Mouse (Mus musculus): ENCODE data around the gene Gm49378. TPM values are rescaled to one million over a fixed set of nuclear protein-coding genes. Genes with fewer than 3 reads are reported as not detected.
A peak's percentile ranks its signal among the peaks of the same experiment; 100 is the strongest.

Gene Gm49378
- polyA plus RNA-seq, 1 experiment from 2014 or later: 2.3 TPM

- no peak for DNase-seq (ENCODE audit: low spot score)
- Histone ChIP-seq H3K4me1 (peaks cover 7% of the 10 kb centered on the region), H3K4me3 (no peak within 1 kb of the TSS), H3K36me3 (peaks cover 17% of the 10 kb centered on the region), H3K27me3 (ENCODE audit: insufficient read depth, poor library complexity, severe bottlenecking) (no peaks in the 10 kb centered on the region), H3K9me3 (no peaks in the 10 kb centered on the region), H3K27ac (no peak within 1 kb of the TSS)
- WGBS: 89% methylated on average over 2 of the region's 2 CpGs
Observed at GRCm38 (mm10) chr14:55649884-55650283, 12.2 kb upstream of the Gm49378 start, which contains the start of gene Tssk4. Gene Tssk4 (plus strand): TSS chr14:55650184.

- DNase-seq (ENCODE audit: low spot score): no peak
- Histone ChIP-seq H3K9me3 (no peaks in the 10 kb centered on the region), H3K36me3 (peaks cover 41% of the 10 kb centered on the region), H3K4me3 (peak overlapping the region; percentile 99), H3K27ac (peak overlapping the region; percentile 100), H3K27me3 (ENCODE audit: insufficient read depth, poor library complexity, severe bottlenecking) (no peaks in the 10 kb centered on the region), H3K4me1 (peaks cover 20% of the 10 kb centered on the region)
- 33% methylated on average over 17 of the region's 17 CpGs for WGBS
Observed at GRCm38 (mm10) chr14:55644261-55644888, 6.7 kb upstream of the Gm49378 start.

- DNase-seq (ENCODE audit: low spot score): peak; percentile 94
- WGBS: under 1% methylated on average over 89 of the region's 89 CpGs
- Histone ChIP-seq H3K27ac (peak within 1 kb of the TSS; percentile 100), H3K4me1 (peaks cover 20% of the 10 kb centered on the region), H3K36me3 (peaks cover 52% of the 10 kb centered on the region), H3K9me3 (no peaks in the 10 kb centered on the region), H3K27me3 (ENCODE audit: insufficient read depth, poor library complexity, severe bottlenecking) (no peaks in the 10 kb centered on the region), H3K4me3 (peak within 1 kb of the TSS; percentile 99)
Observed at GRCm38 (mm10) chr14:55643060-55643907, 5.6 kb upstream of the Gm49378 start, which contains the start of gene Tm9sf1. Gene Tm9sf1 (minus strand): TSS chr14:55643806.

GRCm38 (mm10) chr14:55642679-55643059, 5.0 kb upstream of the Gm49378 start:
- Histone ChIP-seq H3K27me3 (ENCODE audit: insufficient read depth, poor library complexity, severe bottlenecking) (no peaks in the 10 kb centered on the region), H3K4me3 (peak overlapping the region; percentile 99), H3K9me3 (no peaks in the 10 kb centered on the region), H3K36me3 (peaks cover 58% of the 10 kb centered on the region), H3K4me1 (peaks cover 20% of the 10 kb centered on the region), H3K27ac (peak overlapping the region; percentile 100)
- 24% methylated on average over 8 of the region's 8 CpGs for WGBS
- DNase-seq (ENCODE audit: low spot score): no peak

DNA sequence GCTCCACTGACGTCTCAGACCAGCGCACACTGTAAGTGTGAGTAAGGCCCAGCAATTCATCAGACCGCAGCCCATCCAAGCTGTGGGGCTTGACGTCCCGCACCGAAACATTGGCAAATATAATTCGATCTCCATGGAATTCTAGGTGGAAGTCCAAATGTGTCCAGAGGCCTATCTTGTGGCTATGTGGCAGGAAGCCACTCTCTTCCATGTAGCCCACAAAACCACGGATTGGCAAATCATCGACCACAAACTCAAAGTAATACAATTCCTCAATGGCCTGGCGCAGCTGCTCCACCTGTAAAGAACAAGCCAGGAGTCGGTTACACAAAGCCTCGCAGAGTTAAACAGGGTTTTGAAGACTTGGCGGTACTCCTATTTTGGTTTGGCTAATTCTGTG, 3.6 kb upstream of the Gm49378 start:
- H3K27me3 ChIP-seq (ENCODE audit: insufficient read depth, poor library complexity, severe bottlenecking): no peaks in the 10 kb centered on the region
- WGBS: 95% methylated on average over 13 of the region's 13 CpGs
- no peak for DNase-seq (ENCODE audit: low spot score)
- peaks cover 23% of the 10 kb centered on the region for H3K4me1 ChIP-seq
- H3K36me3 ChIP-seq: peaks cover 63% of the 10 kb centered on the region
- no peak overlapping the region for H3K4me3 ChIP-seq
- H3K27ac ChIP-seq: no peak overlapping the region
- no peaks in the 10 kb centered on the region for H3K9me3 ChIP-seq

GRCm38 (mm10) chr14:55640816-55641215, 3.1 kb upstream of the Gm49378 start:
- WGBS: 94% methylated on average over 14 of the region's 14 CpGs
- peaks cover 25% of the 10 kb centered on the region for H3K4me1 ChIP-seq
- no peaks in the 10 kb centered on the region for H3K9me3 ChIP-seq
- H3K27ac ChIP-seq: no peak overlapping the region
- peaks cover 61% of the 10 kb centered on the region for H3K36me3 ChIP-seq
- H3K4me3 ChIP-seq: no peak overlapping the region
- DNase-seq (ENCODE audit: low spot score): no peak
- no peaks in the 10 kb centered on the region for H3K27me3 ChIP-seq (ENCODE audit: insufficient read depth, poor library complexity, severe bottlenecking)

- Histone ChIP-seq H3K27ac (peak within 1 kb of the TSS; percentile 88), H3K4me3 (peak within 1 kb of the TSS; percentile 84), H3K9me3 (no peaks in the 10 kb centered on the region), H3K27me3 (ENCODE audit: insufficient read depth, poor library complexity, severe bottlenecking) (no peaks in the 10 kb centered on the region), H3K36me3 (peaks cover 84% of the 10 kb centered on the region), H3K4me1 (peaks cover 22% of the 10 kb centered on the region)
- 1% methylated on average over 33 of the region's 33 CpGs for WGBS
- DNase-seq (ENCODE audit: low spot score): peak; percentile 97
Observed at GRCm38 (mm10) chr14:55635523-55636007, 2.1 kb downstream of the Gm49378 start, which contains the start of gene Ipo4. Gene Ipo4 (minus strand): TSS chr14:55635957.

DNA sequence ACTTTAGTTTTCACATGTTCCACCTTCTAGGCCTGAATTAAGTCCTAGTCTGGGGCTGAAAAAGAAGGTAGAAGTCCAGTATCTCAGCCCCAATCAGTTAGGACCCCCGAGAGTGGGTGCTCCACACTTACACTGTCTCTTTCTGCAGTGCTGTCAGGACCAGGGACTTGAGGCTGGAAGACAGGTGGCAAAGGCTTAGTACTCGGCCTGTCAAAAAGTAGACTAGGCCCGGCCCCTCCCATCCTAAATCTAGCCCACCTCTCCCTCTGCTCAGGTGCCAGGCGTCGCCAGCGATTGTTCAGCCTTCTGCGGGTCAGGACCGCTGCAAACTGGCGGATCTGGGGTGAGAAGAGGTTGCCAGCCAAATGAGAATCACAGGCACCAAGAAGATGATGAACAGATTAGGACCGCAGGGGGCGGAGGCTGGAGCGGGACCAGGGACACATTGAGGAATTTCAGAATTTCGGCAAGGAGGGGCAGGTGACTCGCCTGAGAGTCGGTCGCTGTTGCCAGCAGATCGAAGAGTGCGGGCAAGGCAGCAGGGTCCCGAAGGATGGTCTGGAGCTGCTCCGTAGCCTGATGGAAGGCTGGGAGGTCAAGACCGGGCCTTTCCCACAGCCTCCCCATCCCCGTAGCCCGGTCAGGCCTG, 2.7 kb downstream of the Gm49378 start:
- Histone ChIP-seq H3K9me3 (no peaks in the 10 kb centered on the region), H3K27me3 (ENCODE audit: insufficient read depth, poor library complexity, severe bottlenecking) (no peaks in the 10 kb centered on the region), H3K27ac (peak overlapping the region; percentile 88), H3K36me3 (peaks cover 84% of the 10 kb centered on the region), H3K4me3 (peak overlapping the region; percentile 84), H3K4me1 (peaks cover 22% of the 10 kb centered on the region)
- DNase-seq (ENCODE audit: low spot score): no peak
- 4% methylated on average over 23 of the region's 23 CpGs for WGBS

GRCm38 (mm10) chr14:55629312-55629711, 8.4 kb downstream of the Gm49378 start:
- H3K4me1 ChIP-seq: peaks cover 6% of the 10 kb centered on the region
- H3K36me3 ChIP-seq: peaks cover 100% of the 10 kb centered on the region
- H3K27ac ChIP-seq: no peak overlapping the region
- no peak for DNase-seq (ENCODE audit: low spot score)
- 54% methylated on average over 5 of the region's 5 CpGs for WGBS
- H3K27me3 ChIP-seq (ENCODE audit: insufficient read depth, poor library complexity, severe bottlenecking): no peaks in the 10 kb centered on the region
- no peaks in the 10 kb centered on the region for H3K9me3 ChIP-seq
- H3K4me3 ChIP-seq: no peak overlapping the region

DNA sequence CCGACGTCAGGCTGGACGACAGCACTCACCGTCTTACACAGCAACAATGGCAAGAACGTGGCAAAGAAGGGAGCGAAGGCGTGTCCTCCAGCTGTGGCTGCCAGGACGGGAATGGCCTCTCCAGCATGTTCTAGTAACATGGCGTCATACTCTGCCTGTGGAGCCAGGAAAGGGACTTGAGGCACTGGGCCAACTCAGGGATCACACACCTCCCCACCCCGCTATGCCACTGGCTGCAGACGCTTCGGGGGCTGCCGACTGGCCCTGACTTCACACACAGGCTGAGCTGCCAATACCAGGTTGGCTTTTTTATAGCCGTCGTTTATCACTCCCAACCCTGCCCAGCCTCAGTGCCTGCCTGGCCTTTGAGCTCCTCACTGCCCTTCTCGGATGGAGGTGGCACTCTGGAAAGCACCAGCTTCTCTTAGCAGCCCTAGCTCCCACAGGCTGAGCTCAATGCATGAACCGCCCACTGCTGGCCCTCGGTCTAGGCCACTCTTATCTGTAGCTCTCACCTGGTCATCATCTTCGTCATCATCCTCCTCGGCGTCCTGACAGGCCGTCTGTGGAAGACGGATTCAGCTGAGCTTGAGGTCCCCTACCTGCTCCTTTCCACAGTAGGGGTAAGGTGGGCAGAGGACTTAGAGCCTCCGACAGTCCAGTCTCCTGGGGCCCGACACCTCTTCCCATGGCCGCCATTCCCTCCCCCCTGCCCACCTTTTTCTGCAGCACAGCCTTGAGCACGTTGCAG, 9.4 kb downstream of the Gm49378 start:
- no peaks in the 10 kb centered on the region for H3K9me3 ChIP-seq
- no peak overlapping the region for H3K27ac ChIP-seq
- no peaks in the 10 kb centered on the region for H3K27me3 ChIP-seq (ENCODE audit: insufficient read depth, poor library complexity, severe bottlenecking)
- peaks cover 6% of the 10 kb centered on the region; the same call in 1 of the 2 replicates for H3K4me1 ChIP-seq
- DNase-seq (ENCODE audit: low spot score): no peak
- H3K36me3 ChIP-seq: peaks cover 100% of the 10 kb centered on the region
- H3K4me3 ChIP-seq: no peak overlapping the region
- 87% methylated on average over 27 of the region's 27 CpGs for WGBS

DNA sequence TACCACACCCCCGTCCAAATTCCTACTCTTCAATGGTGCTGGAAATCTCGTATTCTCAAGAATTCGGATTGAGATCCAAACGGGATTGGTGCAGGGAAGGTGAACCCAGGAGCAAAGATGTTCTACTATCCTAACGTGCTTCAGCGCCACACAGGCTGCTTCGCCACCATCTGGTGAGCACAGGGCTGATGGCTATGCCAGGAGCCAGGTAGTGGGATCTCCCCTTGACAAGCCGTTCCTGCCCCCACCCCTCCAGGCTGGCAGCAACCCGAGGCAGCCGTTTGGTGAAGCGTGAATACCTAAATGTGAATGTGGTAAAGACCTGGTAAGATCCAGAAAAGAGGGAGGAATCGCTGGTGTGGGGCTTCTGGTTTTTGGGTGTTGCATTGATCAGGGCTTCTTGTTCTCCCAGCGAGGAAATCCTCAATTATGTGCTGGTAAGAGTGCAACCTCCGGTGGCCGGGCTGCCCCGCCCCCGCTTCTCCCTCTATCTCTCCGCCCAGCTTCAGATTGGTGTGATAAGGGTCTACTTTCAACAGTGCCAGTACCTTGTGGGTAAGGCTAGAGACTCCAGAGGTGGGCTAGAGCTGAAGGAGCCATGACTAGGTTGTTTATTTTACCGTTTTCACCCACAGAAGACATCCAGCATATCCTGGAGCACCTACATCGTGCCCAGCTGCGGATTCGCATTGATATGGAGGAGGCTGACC, 19.1 kb downstream of the Gm49378 start:
- 27% methylated on average over 22 of the region's 22 CpGs for WGBS
- H3K27ac ChIP-seq: peak overlapping the region; percentile 73
- H3K36me3 ChIP-seq: peaks cover 5% of the 10 kb centered on the region; the same call in 1 of the 2 replicates
- H3K9me3 ChIP-seq: no peaks in the 10 kb centered on the region
- no peak for DNase-seq (ENCODE audit: low spot score)
- peak overlapping the region; percentile 45 for H3K4me3 ChIP-seq
- peaks cover 3% of the 10 kb centered on the region; the same call in 1 of the 2 replicates for H3K27me3 ChIP-seq (ENCODE audit: insufficient read depth, poor library complexity, severe bottlenecking)
- peaks cover 25% of the 10 kb centered on the region for H3K4me1 ChIP-seq

All from heart, embryonic 10.5 days (tissue).